Mouse (Mus musculus) limb, embryonic 10.5 days (tissue): Measurements from ENCODE around the gene Fgfbp3. TPM values are rescaled to one million over a fixed set of nuclear protein-coding genes. Genes with fewer than 3 reads are reported as not detected.

Experiments
- polyA plus RNA-seq: library from polyadenylated mRNA; unstranded; fragments of >200 nt; fragmentation: Nextera tagmentation; extraction: Ambion mirVana; gene quantifications from 2 replicates; pipeline ENCODE4 v1.2.1, GENCODE M21; 2016

Fgfbp3 gene
- polyA plus RNA-seq, 1 experiment from 2014 or later = 4.6 TPM

Other genes with a start within 250 kb of the Fgfbp3 start
- gene Ppp1r3c, start 183.0 kb downstream of the Fgfbp3 start, polyA plus RNA-seq = 1.2 and 1.8 TPM in 2 replicates
- gene Tnks2, start 85.4 kb downstream of the Fgfbp3 start, polyA plus RNA-seq = 62.2 and 71.8 TPM in 2 replicates
- 14.9 and 16.2 TPM in 2 replicates for gene Btaf1, start 6.5 kb upstream of the Fgfbp3 start, polyA plus RNA-seq